Mouse (Mus musculus) spleen, adult 10 weeks (tissue): ENCODE data around the gene Zscan4-ps2. TPM values are rescaled to one million over a fixed set of nuclear protein-coding genes. Genes with fewer than 3 reads are reported as not detected.

Experiments used
- polyA plus RNA-seq: library from polyadenylated mRNA; stranded (reverse); fragments of 350-450 nt; fragmentation: Illumina TruSeq; extraction: RNeasy Lipid Tissue Mini Kit (QIAGEN cat#74804); gene quantifications from one replicate; pipeline ENCODE4 v1.2.3, GENCODE M21; 2015; ENCODE audit warnings: low replicate concordance; ENCODE audit not compliant: insufficient read depth

The Zscan4-ps2 gene
- not detected for polyA plus RNA-seq

GRCm38 (mm10) chr7:11514010-11514409 lies at the start of gene Zscan4-ps2:
Gene Zscan4-ps2 (plus strand): TSS chr7:11514310.

Other genes starting within 250 kb of the Zscan4-ps2 start
- not detected for gene Zscan4e, start 203.6 kb upstream of the Zscan4-ps2 start, polyA plus RNA-seq
- not detected for gene Zscan4f, start 116.4 kb upstream of the Zscan4-ps2 start, polyA plus RNA-seq
- gene Zscan4-ps3, start 95.0 kb downstream of the Zscan4-ps2 start, polyA plus RNA-seq: not detected
- not detected for gene Vmn1r72, start 165.8 kb downstream of the Zscan4-ps2 start, polyA plus RNA-seq
- gene Vmn1r73, start 216.0 kb downstream of the Zscan4-ps2 start, polyA plus RNA-seq: not detected